Mouse (Mus musculus) liver, adult 2 months (tissue): ENCODE data around the gene Ttyh3.

ENCODE experiments used
- CTCF ChIP-seq: fragments of 200-500 bp; IDR thresholded peaks from 2 replicates; pipeline ENCODE4 v1.5.1; 2011; ENCODE audit warnings: low read depth, low read length, control low read depth
- POLR2A ChIP-seq: fragments of 200-500 bp; IDR thresholded peaks from 2 replicates; pipeline ENCODE4 v1.6.1; 2011; ENCODE audit warnings: low read length, control low read depth; ENCODE audit not compliant: insufficient read depth; ENCODE audit errors: extremely low read depth

GRCm38 (mm10) chr5:140661875-140662643, 13.2 kb upstream of the Ttyh3 start:
- TF ChIP-seq CTCF (no peak), POLR2A (no peak)
